Mouse (Mus musculus): ENCODE measurements around the gene Drd4. TPM values are rescaled to one million over a fixed set of nuclear protein-coding genes. Genes with fewer than 3 reads are reported as not detected.
"Not testable (repeated sequence)": the region's sequence is repeated elsewhere in the genome, so short reads cannot be mapped to it uniquely, and the experiment has no call there.

Drd4 gene
- 0.74 and 0.96 TPM in 2 replicates for polyA plus RNA-seq (2015; fragmentation: Nextera tagmentation; extraction: Ambion mirVana)

GRCm38 (mm10) chr7:141291921-141292582 lies at the start of gene Drd4:
TSS of gene Drd4 (plus strand) at chr7:141292006.
- Histone ChIP-seq H3K4me3 (peak within 1 kb of the TSS; percentile 47), H3K4me2 (peak within 1 kb of the TSS; percentile 91), H3K9me3 (no peaks in the 10 kb centered on the region), H3K4me1 (peaks cover 30% of the 10 kb centered on the region), H3K27me3 (replicated peaks) (peaks cover 46% of the 10 kb centered on the region), H3K9ac (peak within 1 kb of the TSS; percentile 54), H3K36me3 (replicated peaks) (0 out of 2 replicates have a peak, but pooled peaks cover 3% of the 10 kb centered on the region), H3K27ac (no peak within 1 kb of the TSS)
- 1% methylated on average over 46 of the region's 46 CpGs for WGBS
- ATAC-seq (replicated peaks): peak; percentile 63

- H3K36me3 ChIP-seq (replicated peaks): peaks cover 37% of the 10 kb centered on the region
- H3K9ac ChIP-seq; H3K27me3 ChIP-seq (replicated peaks); ATAC-seq (replicated peaks); H3K4me2 ChIP-seq; H3K27ac ChIP-seq; H3K4me1 ChIP-seq; H3K4me3 ChIP-seq; H3K9me3 ChIP-seq: not testable (repeated sequence)
- WGBS: 95% methylated on average over 4 of the region's 4 CpGs
Observed at GRCm38 (mm10) chr7:141250486-141250885, 41.3 kb upstream of the Drd4 start.

- no peaks in the 10 kb centered on the region for H3K4me1 ChIP-seq
- 93% methylated on average over 10 of the region's 10 CpGs for WGBS
- H3K4me3 ChIP-seq: no peak overlapping the region
- H3K27me3 ChIP-seq (replicated peaks): no peaks in the 10 kb centered on the region
- H3K9ac ChIP-seq: no peak overlapping the region
- H3K36me3 ChIP-seq (replicated peaks): peaks cover 63% of the 10 kb centered on the region
- H3K9me3 ChIP-seq: no peaks in the 10 kb centered on the region
- no peak for ATAC-seq (replicated peaks)
- no peak overlapping the region for H3K4me2 ChIP-seq
- H3K27ac ChIP-seq: no peak overlapping the region
Observed at GRCm38 (mm10) chr7:141256159-141256558, 35.6 kb upstream of the Drd4 start.

- Histone ChIP-seq H3K4me1 (peaks cover 5% of the 10 kb centered on the region; the same call in 1 of the 2 replicates), H3K27me3 (replicated peaks) (no peaks in the 10 kb centered on the region), H3K36me3 (replicated peaks) (peaks cover 69% of the 10 kb centered on the region), H3K4me2 (no peak overlapping the region), H3K9ac (no peak overlapping the region), H3K27ac (no peak overlapping the region), H3K9me3 (no peaks in the 10 kb centered on the region), H3K4me3 (no peak overlapping the region)
- no peak for ATAC-seq (replicated peaks)
- 96% methylated on average over 3 of the region's 3 CpGs for WGBS
Observed at GRCm38 (mm10) chr7:141261480-141261879, 30.3 kb upstream of the Drd4 start.

- WGBS: 89% methylated on average over 13 of the region's 13 CpGs
- Histone ChIP-seq H3K27me3 (replicated peaks) (no peaks in the 10 kb centered on the region), H3K4me1 (peaks cover 5% of the 10 kb centered on the region; the same call in 1 of the 2 replicates), H3K9me3 (no peaks in the 10 kb centered on the region), H3K27ac (no peak overlapping the region), H3K4me3 (no peak overlapping the region), H3K36me3 (replicated peaks) (peaks cover 49% of the 10 kb centered on the region), H3K9ac (no peak overlapping the region), H3K4me2 (no peak overlapping the region)
- ATAC-seq (replicated peaks): no peak
Observed at GRCm38 (mm10) chr7:141263640-141264039, 28.2 kb upstream of the Drd4 start.

- Histone ChIP-seq H3K4me1 (peaks cover 5% of the 10 kb centered on the region; the same call in 1 of the 2 replicates), H3K27ac (no peak overlapping the region), H3K9ac (no peak overlapping the region), H3K36me3 (replicated peaks) (peaks cover 44% of the 10 kb centered on the region), H3K4me2 (no peak overlapping the region), H3K27me3 (replicated peaks) (no peaks in the 10 kb centered on the region), H3K9me3 (no peaks in the 10 kb centered on the region), H3K4me3 (no peak overlapping the region)
- WGBS: 78% methylated on average over 11 of the region's 11 CpGs
- no peak for ATAC-seq (replicated peaks)
Observed at GRCm38 (mm10) chr7:141264041-141264700, 27.6 kb upstream of the Drd4 start.

GRCm38 (mm10) chr7:141264761-141265410 lies 26.9 kb upstream of the Drd4 start:
- H3K27me3 ChIP-seq (replicated peaks): no peaks in the 10 kb centered on the region
- peaks cover 36% of the 10 kb centered on the region for H3K36me3 ChIP-seq (replicated peaks)
- peak; percentile 49; the same call in 1 of the 2 replicates for ATAC-seq (replicated peaks)
- no peak overlapping the region for H3K4me2 ChIP-seq
- no peak overlapping the region for H3K9ac ChIP-seq
- H3K27ac ChIP-seq: no peak overlapping the region
- WGBS: 36% methylated on average over 12 of the region's 12 CpGs
- H3K9me3 ChIP-seq: no peaks in the 10 kb centered on the region
- peaks cover 5% of the 10 kb centered on the region; the same call in 1 of the 2 replicates for H3K4me1 ChIP-seq
- H3K4me3 ChIP-seq: no peak overlapping the region

- Histone ChIP-seq H3K27ac (no peak overlapping the region), H3K36me3 (replicated peaks) (peaks cover 32% of the 10 kb centered on the region), H3K9ac (no peak overlapping the region), H3K4me1 (peaks cover 5% of the 10 kb centered on the region; the same call in 1 of the 2 replicates), H3K9me3 (no peaks in the 10 kb centered on the region), H3K4me3 (no peak overlapping the region), H3K4me2 (peak overlapping the region; percentile 48; the same call in 1 of the 2 replicates), H3K27me3 (replicated peaks) (no peaks in the 10 kb centered on the region)
- no peak for ATAC-seq (replicated peaks)
- WGBS: 33% methylated on average over 11 of the region's 11 CpGs
Observed at GRCm38 (mm10) chr7:141265411-141265738, 26.4 kb upstream of the Drd4 start.

GRCm38 (mm10) chr7:141265739-141266561 lies 25.9 kb upstream of the Drd4 start, which contains the start of gene Irf7:
TSS of gene Irf7 (minus strand) at chr7:141266481.
- H3K9ac ChIP-seq: peak within 1 kb of the TSS; percentile 15; the same call in 1 of the 2 replicates
- peak; percentile 38; the same call in 1 of the 2 replicates for ATAC-seq (replicated peaks)
- H3K36me3 ChIP-seq (replicated peaks): peaks cover 26% of the 10 kb centered on the region
- H3K9me3 ChIP-seq: no peaks in the 10 kb centered on the region
- H3K4me1 ChIP-seq: peaks cover 5% of the 10 kb centered on the region; the same call in 1 of the 2 replicates
- peak within 1 kb of the TSS; percentile 25 for H3K4me3 ChIP-seq
- H3K27me3 ChIP-seq (replicated peaks): no peaks in the 10 kb centered on the region
- 13% methylated on average over 25 of the region's 25 CpGs for WGBS
- H3K27ac ChIP-seq: no peak within 1 kb of the TSS
- peak within 1 kb of the TSS; percentile 48 for H3K4me2 ChIP-seq

- no peak overlapping the region for H3K27ac ChIP-seq
- 84% methylated on average over 24 of the region's 24 CpGs for WGBS
- ATAC-seq (replicated peaks): no peak
- H3K27me3 ChIP-seq (replicated peaks): no peaks in the 10 kb centered on the region
- H3K4me2 ChIP-seq: no peak overlapping the region
- no peak overlapping the region for H3K4me3 ChIP-seq
- no peaks in the 10 kb centered on the region for H3K9me3 ChIP-seq
- H3K36me3 ChIP-seq (replicated peaks): peaks cover 2% of the 10 kb centered on the region; the same call in 1 of the 2 replicates
- H3K4me1 ChIP-seq: peaks cover 5% of the 10 kb centered on the region; the same call in 1 of the 2 replicates
- H3K9ac ChIP-seq: no peak overlapping the region
Observed at GRCm38 (mm10) chr7:141268466-141269272, 23.1 kb upstream of the Drd4 start.

- ATAC-seq (replicated peaks): no peak
- H3K4me2 ChIP-seq: no peak overlapping the region
- WGBS: 80% methylated on average over 14 of the region's 14 CpGs
- H3K27me3 ChIP-seq (replicated peaks): no peaks in the 10 kb centered on the region
- H3K9ac ChIP-seq: no peak overlapping the region
- H3K27ac ChIP-seq: no peak overlapping the region
- peaks cover 5% of the 10 kb centered on the region; the same call in 1 of the 2 replicates for H3K4me1 ChIP-seq
- no peak overlapping the region for H3K4me3 ChIP-seq
- H3K9me3 ChIP-seq: no peaks in the 10 kb centered on the region
- H3K36me3 ChIP-seq (replicated peaks): no peaks in the 10 kb centered on the region
Observed at GRCm38 (mm10) chr7:141269273-141269545, 22.6 kb upstream of the Drd4 start.

Measured in midbrain, embryonic 15.5 days (tissue).